Mouse (Mus musculus): ENCODE results near the gene Slc38a7. TPM values are rescaled to one million over a fixed set of nuclear protein-coding genes. Genes with fewer than 3 reads are reported as not detected.
A peak's percentile ranks its signal among the peaks of the same experiment; 100 is the strongest.

Slc38a7 gene
- polyA plus RNA-seq, 1 experiment from 2014 or later, result 9.4 TPM

DNA sequence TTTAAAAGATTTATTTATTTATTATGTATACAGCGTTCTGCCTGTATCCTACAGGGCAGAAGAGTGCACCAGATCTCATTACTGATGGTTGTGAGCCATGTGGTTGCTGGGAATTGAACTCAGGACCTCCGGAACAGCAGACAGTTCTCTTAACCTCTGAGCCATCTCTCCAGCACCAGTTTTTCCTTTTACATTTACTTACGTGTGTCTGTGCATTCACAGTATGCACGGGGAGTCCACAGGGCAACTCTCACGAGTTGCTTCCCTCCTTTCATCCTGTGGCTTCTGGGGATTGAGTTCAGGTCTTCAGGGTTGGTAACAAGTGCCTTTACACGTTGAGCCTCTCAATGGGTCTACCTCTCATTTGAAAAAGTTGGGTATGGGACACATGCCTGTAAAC lies 835 bp upstream of the Slc38a7 start:
- H3K4me2 ChIP-seq (ENCODE audit: low read depth, low read length), result no peak overlapping the region
- ATAC-seq (no peak), DNase-seq (no peak)
- WGBS (ENCODE audit: insufficient replicate concordance), result 74% methylated on average over 6 of the region's 6 CpGs
- no peak overlapping the region for H3K4me3 ChIP-seq (ENCODE audit: low read depth, low read length)
- no peaks in the 10 kb centered on the region for H3K27me3 ChIP-seq (ENCODE audit: insufficient read depth, low read length)
- H3K4me1 ChIP-seq (ENCODE audit: insufficient read depth), result peaks cover 11% of the 10 kb centered on the region
- no peaks in the 10 kb centered on the region for H3K9me3 ChIP-seq (ENCODE audit: low read length)
- no peak for TF ChIP-seq CTCF (IDR thresholded peaks at IDR 0.05; ENCODE audit: low read depth)
- TF ChIP-seq EP300 (IDR thresholded peaks at IDR 0.05; ENCODE audit: low read depth), result no peak
- H3K27ac ChIP-seq (ENCODE audit: low read depth), result no peak overlapping the region
- no peak overlapping the region for H3K9ac ChIP-seq (replicated peaks)
- no peaks in the 10 kb centered on the region for H3K36me3 ChIP-seq (replicated peaks; ENCODE audit: insufficient read depth, low read length)

DNA sequence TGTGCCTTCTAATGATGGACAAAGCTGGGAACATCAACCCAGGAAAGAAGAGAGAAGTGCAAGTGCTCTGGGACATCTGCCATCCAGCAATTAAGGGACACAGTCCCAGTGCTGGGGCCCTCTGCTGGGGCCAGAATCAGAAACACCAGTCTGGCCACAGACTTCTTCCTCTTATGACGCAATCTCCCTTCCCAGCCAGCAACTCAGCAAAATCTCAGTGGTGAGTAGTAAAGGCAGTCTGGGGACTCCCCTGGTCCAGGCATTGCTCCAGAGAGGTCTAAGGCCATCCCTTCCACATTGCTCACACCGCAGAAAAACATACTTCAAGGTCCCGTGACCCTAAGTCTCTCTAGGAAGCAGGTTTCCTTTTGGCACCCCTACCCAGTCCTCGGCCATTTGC lies 1.0 kb downstream of the Slc38a7 start:
- peak overlapping the region; percentile 84 for H3K4me2 ChIP-seq (ENCODE audit: low read depth, low read length)
- peak overlapping the region; percentile 42 for H3K27ac ChIP-seq (ENCODE audit: low read depth)
- H3K4me1 ChIP-seq (ENCODE audit: insufficient read depth), result peaks cover 11% of the 10 kb centered on the region
- ATAC-seq, result peak; percentile 66
- no peaks in the 10 kb centered on the region for H3K27me3 ChIP-seq (ENCODE audit: insufficient read depth, low read length)
- peak overlapping the region; percentile 80; the same call in 1 of the 2 replicates for H3K9ac ChIP-seq (replicated peaks)
- H3K36me3 ChIP-seq (replicated peaks; ENCODE audit: insufficient read depth, low read length), result no peaks in the 10 kb centered on the region
- TF ChIP-seq EP300 (IDR thresholded peaks at IDR 0.05; ENCODE audit: low read depth) (peak; percentile 55; the same call in 1 of the 2 replicates), CTCF (IDR thresholded peaks at IDR 0.05; ENCODE audit: low read depth) (peak; percentile 41)
- peak; percentile 54 for DNase-seq
- H3K9me3 ChIP-seq (ENCODE audit: low read length), result no peaks in the 10 kb centered on the region
- H3K4me3 ChIP-seq (ENCODE audit: low read depth, low read length), result peak overlapping the region; percentile 73
- WGBS (ENCODE audit: insufficient replicate concordance), result 26% methylated on average over 4 of the region's 4 CpGs

DNA sequence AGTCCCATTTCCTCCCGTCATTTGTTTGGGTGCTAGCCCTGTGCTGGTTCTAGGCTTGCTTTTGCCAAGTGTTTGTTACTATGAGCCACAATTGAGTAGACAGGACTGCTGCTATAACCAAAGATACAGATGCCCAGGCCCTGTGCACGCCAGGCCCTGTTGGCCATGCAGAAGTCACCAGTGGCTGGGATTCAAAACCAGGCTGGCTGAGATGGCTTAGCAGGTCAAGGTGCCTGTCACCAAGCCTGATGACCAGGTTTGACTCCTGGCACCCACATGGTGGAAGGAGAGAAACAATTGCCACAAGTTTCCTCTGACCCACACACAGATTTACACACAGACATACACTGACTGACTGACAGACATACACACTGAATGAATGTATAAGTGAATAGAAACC lies 3.0 kb downstream of the Slc38a7 start:
- no peaks in the 10 kb centered on the region for H3K9me3 ChIP-seq (ENCODE audit: low read length)
- TF ChIP-seq EP300 (IDR thresholded peaks at IDR 0.05; ENCODE audit: low read depth) (no peak), CTCF (IDR thresholded peaks at IDR 0.05; ENCODE audit: low read depth) (no peak)
- H3K27ac ChIP-seq (ENCODE audit: low read depth), result no peak overlapping the region
- no peaks in the 10 kb centered on the region for H3K27me3 ChIP-seq (ENCODE audit: insufficient read depth, low read length)
- H3K4me3 ChIP-seq (ENCODE audit: low read depth, low read length), result no peak overlapping the region
- WGBS (ENCODE audit: insufficient replicate concordance), result 91% methylated on average over 2 of the region's 2 CpGs
- no peak overlapping the region for H3K4me2 ChIP-seq (ENCODE audit: low read depth, low read length)
- H3K9ac ChIP-seq (replicated peaks), result no peak overlapping the region
- ATAC-seq (no peak), DNase-seq (no peak)
- peaks cover 11% of the 10 kb centered on the region for H3K4me1 ChIP-seq (ENCODE audit: insufficient read depth)
- peaks cover 8% of the 10 kb centered on the region; the same call in 1 of the 2 replicates for H3K36me3 ChIP-seq (replicated peaks; ENCODE audit: insufficient read depth, low read length)

DNA sequence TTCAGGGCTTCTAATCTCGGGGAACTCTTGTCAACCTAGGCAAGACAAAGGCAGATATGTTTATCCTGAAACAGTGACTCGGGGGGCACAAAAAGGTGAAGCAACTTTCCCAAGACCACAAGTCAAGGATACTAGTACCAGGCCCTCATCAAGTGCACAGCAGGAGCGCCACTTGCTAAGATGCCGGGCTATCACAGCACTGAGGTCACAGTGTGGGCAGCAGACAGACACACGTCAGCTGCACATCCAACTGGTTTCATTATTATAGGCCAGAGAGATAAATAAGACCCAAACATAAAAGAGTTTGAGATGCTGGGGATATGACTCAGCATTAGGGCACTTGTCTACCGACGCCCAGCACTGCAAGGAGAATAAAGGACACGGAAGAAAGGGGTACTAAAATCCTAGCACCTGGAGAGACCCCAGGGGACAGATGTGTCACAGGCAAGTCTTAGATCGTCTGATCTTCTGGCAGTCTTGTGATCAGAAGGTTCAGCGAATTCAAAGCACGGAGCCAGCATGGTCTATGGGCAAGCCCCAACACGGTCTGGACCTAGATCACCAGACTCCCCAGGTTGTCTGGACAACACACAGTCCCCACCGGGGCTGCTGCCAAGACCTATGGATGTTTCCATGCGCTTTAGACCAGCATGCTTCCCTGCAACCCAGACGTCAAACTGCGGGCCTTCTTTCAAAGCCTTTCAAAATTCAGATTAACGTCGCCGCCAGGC lies 4.4 kb downstream of the Slc38a7 start:
- Histone ChIP-seq H3K4me1 (ENCODE audit: insufficient read depth) (peaks cover 11% of the 10 kb centered on the region), H3K27ac (ENCODE audit: low read depth) (no peak overlapping the region), H3K4me3 (ENCODE audit: low read depth, low read length) (no peak overlapping the region), H3K27me3 (ENCODE audit: insufficient read depth, low read length) (no peaks in the 10 kb centered on the region), H3K9ac (replicated peaks) (no peak overlapping the region), H3K9me3 (ENCODE audit: low read length) (no peaks in the 10 kb centered on the region), H3K36me3 (replicated peaks; ENCODE audit: insufficient read depth, low read length) (peaks cover 8% of the 10 kb centered on the region; the same call in 1 of the 2 replicates), H3K4me2 (ENCODE audit: low read depth, low read length) (no peak overlapping the region)
- ATAC-seq (no peak), DNase-seq (no peak)
- TF ChIP-seq CTCF (IDR thresholded peaks at IDR 0.05; ENCODE audit: low read depth) (no peak), EP300 (IDR thresholded peaks at IDR 0.05; ENCODE audit: low read depth) (no peak)
- WGBS (ENCODE audit: insufficient replicate concordance), result 83% methylated on average over 19 of the region's 19 CpGs

DNA sequence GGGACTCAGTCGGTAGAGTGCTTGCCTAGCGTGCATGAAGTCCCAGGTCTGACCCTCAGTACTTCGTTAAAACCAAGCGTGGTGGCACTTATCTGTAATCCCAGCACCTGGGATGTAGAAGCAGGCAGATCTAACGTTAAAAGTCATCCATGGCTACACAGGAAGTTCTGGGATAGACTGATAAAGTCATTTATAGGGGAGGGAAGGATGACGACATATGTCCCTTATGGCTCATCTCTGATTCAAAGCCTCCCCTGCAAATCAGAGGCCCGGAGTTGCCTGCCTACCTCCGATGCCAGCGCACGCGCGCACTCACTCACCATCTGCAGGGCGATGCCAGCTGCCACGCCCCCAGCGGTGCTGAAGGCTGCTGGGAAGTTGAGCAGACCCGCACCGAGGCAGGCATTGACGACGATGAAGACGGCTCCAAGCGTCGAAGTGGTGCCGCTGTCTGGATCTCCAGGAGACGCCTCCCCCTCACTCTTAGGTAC lies 5.2 kb downstream of the Slc38a7 start:
- no peak for DNase-seq
- Histone ChIP-seq H3K9ac (replicated peaks) (no peak overlapping the region), H3K36me3 (replicated peaks; ENCODE audit: insufficient read depth, low read length) (peaks cover 16% of the 10 kb centered on the region; the same call in 1 of the 2 replicates), H3K4me3 (ENCODE audit: low read depth, low read length) (no peak overlapping the region), H3K4me2 (ENCODE audit: low read depth, low read length) (no peak overlapping the region), H3K4me1 (ENCODE audit: insufficient read depth) (peaks cover 7% of the 10 kb centered on the region), H3K27me3 (ENCODE audit: insufficient read depth, low read length) (no peaks in the 10 kb centered on the region), H3K27ac (ENCODE audit: low read depth) (no peak overlapping the region), H3K9me3 (ENCODE audit: low read length) (no peaks in the 10 kb centered on the region)
- TF ChIP-seq CTCF (IDR thresholded peaks at IDR 0.05; ENCODE audit: low read depth), result no peak
- TF ChIP-seq EP300 (IDR thresholded peaks at IDR 0.05; ENCODE audit: low read depth), result peak; percentile 56; the same call in 1 of the 2 replicates
- WGBS (ENCODE audit: insufficient replicate concordance), result 65% methylated on average over 24 of the region's 24 CpGs
- peak; percentile 26; the same call in 1 of the 2 replicates for ATAC-seq

DNA sequence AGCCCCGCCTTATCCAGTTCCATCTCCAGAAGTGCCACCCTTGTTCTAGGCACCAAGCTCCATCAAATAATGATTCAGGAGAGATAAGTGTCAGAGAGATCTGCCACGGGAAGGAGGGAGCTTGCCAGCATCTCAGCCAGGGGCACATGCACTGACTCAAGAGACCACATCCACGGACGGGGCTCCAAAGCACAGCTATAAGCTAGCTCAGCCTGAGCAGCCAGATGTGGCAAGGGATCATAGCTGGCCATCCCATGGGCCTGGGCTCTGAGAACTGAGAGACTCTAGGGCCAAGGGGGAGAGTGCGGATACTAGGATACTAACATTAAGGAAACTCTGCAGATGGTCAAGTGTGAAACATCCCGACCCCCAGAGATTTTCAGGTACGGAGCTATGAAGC lies 8.3 kb downstream of the Slc38a7 start:
- H3K27ac ChIP-seq (ENCODE audit: low read depth), result no peak overlapping the region
- WGBS (ENCODE audit: insufficient replicate concordance), result 83% methylated on average over 7 of the region's 7 CpGs
- DNase-seq, result no peak

More for the DNA sequence above, 8.3 kb downstream of the Slc38a7 start:
- Histone ChIP-seq H3K27me3 (ENCODE audit: insufficient read depth, low read length) (no peaks in the 10 kb centered on the region), H3K9me3 (ENCODE audit: low read length) (no peaks in the 10 kb centered on the region), H3K4me1 (ENCODE audit: insufficient read depth) (no peaks in the 10 kb centered on the region), H3K4me3 (ENCODE audit: low read depth, low read length) (no peak overlapping the region), H3K4me2 (ENCODE audit: low read depth, low read length) (no peak overlapping the region), H3K36me3 (replicated peaks; ENCODE audit: insufficient read depth, low read length) (peaks cover 23% of the 10 kb centered on the region; the same call in 1 of the 2 replicates), H3K9ac (replicated peaks) (no peak overlapping the region)
- no peak for TF ChIP-seq CTCF (IDR thresholded peaks at IDR 0.05; ENCODE audit: low read depth)
- TF ChIP-seq EP300 (IDR thresholded peaks at IDR 0.05; ENCODE audit: low read depth), result no peak
- ATAC-seq, result no peak
